Mouse (Mus musculus) small intestine, adult 2 months (tissue): ENCODE results near the gene Nudt10.
"Not testable (repeated sequence)": the region's sequence is repeated elsewhere in the genome, so short reads cannot be mapped to it uniquely, and the experiment has no call there.

ENCODE experiments used
- CTCF ChIP-seq: fragments of 200-500 bp; IDR thresholded peaks from 2 replicates; pipeline ENCODE4 v1.5.1; 2012; ENCODE audit warnings: low read depth, mild to moderate bottlenecking, control low read depth, inconsistent platforms, low read length, moderate library complexity, mixed read lengths; ENCODE audit not compliant: insufficient replicate concordance, insufficient read length; ENCODE audit errors: extremely low read depth
- POLR2A ChIP-seq: fragments of 200-500 bp; IDR thresholded peaks from 2 replicates; pipeline ENCODE4 v1.6.1; 2012; ENCODE audit warnings: low read depth, mild to moderate bottlenecking, control low read depth, inconsistent platforms, low read length, moderate library complexity

GRCm38 (mm10) chrX:6172823-6173640, at the start of gene Nudt10:
- TF ChIP-seq CTCF, POLR2A: not testable (repeated sequence)
